Mouse (Mus musculus): ENCODE data around the gene Olfr945.

Gene Olfr945

DNA sequence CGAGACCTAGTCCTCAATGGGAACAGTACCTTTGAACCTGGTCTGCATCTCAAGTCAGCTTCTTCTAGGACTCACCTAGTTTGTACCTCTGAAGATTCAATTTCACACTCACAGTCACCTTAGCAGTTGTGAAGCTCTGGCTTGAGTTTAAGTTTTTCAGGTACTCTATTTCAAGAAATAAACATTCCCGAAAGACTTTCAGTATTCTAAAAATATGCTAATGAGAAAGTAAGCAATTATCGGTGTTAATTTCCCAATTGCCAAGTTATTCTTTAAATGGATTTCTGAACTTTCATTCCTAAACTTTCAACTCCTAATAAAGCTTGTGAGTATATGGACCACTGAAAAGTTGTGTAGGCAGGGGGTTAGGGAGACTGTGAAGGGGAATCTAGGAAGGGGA, at the start of gene Olfr945:
TSS of gene Olfr945 (minus strand) at position 101 of the 400 bp plus-strand sequence.
- DNase-seq, result no peak

DNA sequence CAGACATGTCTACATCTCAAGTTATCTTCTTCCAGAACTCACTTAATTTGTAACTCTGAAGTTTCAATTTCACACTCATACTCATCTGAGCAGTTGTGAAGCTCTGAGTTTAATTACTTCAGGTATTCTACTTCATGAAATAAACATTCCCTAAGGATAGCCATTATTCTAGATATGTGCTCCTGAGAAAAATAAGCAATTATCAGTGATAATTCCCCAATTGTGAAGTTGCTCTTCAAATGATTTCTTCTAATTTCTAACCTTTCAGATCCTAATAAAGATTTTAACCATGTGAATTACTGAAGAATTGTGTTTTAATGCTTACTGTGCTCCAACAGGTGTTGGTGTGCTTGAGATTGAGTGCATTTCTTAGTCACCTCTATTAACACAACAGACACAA, 49.3 kb upstream of the Olfr945 start, which contains the start of gene Olfr948:
TSS of gene Olfr948 (minus strand) at position 101 of the 400 bp plus-strand sequence.
- no peak for DNase-seq

DNA sequence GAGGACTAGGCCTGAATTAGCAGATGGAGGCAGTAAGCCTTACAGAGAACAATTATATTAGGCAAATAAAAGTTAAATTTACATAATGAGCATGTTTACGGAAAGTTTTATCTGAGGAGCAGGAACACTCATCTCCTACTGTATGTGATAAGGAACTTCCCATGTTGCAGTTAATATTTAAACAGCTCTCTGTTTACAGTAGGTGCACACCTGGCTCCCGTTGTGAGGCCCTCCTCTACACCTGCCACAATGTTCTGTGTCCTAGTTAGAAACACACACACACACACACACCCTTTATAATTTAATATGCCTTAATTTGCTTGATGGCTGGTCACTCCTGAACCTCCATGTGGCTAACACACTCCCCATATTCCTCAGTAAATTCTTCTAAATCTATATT, 10.5 kb upstream of the Olfr945 start:
- no peak for DNase-seq

DNA sequence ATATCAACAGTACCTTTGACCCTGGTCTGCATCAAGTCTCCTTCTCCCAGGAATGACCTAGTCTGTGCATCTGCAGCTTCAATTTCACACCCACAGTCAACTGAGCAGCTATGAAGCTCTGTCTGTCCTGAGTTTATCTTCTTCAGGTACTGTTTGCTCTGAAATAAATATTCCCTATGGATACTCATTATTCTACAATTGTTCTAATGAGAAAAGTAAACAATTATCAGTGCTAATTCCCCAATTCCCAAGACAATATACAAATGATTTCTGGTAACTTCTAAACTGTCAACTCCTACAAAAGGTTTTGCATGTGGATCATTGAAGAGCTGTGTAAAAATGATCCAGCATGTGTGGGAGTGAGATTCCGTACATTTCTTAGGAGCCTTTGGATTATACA, 26.7 kb downstream of the Olfr945 start, which contains the start of gene Olfr1537:
TSS of gene Olfr1537 (minus strand) at position 101 of the 400 bp plus-strand sequence.
- no peak for DNase-seq

Data from cerebellum, postnatal 14 days (tissue).